Mouse (Mus musculus): ENCODE results near the gene Cd300e.

DNA sequence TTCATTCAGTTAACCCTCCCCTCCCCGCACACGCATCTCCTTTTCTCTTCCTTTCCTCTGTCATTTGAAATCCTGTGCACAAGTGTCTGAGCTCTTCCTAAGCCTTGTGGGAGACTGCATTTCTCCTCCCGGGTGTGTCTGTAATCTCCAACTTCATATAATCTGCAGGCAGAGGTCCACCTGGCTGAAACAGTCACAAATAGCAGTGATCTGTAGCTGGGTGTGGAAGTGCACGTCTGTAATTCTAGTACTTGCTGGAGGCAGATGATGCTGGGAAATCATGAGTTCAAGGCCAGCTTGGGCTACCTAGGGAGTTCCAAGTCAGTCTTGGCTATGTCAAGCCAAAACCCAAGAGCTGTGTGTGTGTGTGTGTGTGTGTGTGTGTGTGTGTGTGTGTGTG lies 30.2 kb upstream of the Cd300e start:
- TF ChIP-seq CTCF (IDR thresholded peaks at IDR 0.05; ENCODE audit: low read depth, low read length) (no peak), POLR2A (IDR thresholded peaks at IDR 0.05; ENCODE audit: borderline replicate concordance, low read depth, low read length) (no peak)

All from bone marrow macrophage, adult 2 months (primary cell).